Mouse (Mus musculus) frontal cortex, postnatal 10 days (tissue): ENCODE measurements at regions not wholly inside any gene's neighbourhood (a gene's known extent, or its start where the extent isn't known, plus 50 kb on each side); places are given as distances from the start of the nearest gene placed in this dataset.

ENCODE experiments used
- DNase-seq, 2 experiments: peaks; one replicate each; pipeline ENCODE4 v3.0.0; 2022; ENCODE audit warnings: low spot score in 2 of 2, mixed read lengths in 1 of 2

DNA sequence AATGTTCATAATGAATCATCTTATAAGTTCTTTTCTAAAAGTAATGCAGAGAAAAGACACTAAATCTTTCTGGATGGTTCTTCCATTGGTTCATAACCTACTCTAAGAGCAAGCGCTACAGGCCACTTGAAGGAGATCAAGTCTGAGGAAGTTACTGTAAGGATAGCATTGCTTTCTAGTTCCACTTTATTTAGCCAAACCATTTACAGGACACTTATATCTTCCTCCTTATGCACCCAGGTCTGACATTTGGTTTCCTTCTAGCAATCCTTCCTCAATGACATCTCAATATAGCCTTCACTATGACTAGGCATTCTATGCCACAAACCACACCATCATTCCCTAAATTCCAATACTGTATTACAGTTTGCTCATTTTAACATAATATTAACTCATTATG is 316.0 kb downstream of the Gm11361 start:
- no peak for DNase-seq

DNA sequence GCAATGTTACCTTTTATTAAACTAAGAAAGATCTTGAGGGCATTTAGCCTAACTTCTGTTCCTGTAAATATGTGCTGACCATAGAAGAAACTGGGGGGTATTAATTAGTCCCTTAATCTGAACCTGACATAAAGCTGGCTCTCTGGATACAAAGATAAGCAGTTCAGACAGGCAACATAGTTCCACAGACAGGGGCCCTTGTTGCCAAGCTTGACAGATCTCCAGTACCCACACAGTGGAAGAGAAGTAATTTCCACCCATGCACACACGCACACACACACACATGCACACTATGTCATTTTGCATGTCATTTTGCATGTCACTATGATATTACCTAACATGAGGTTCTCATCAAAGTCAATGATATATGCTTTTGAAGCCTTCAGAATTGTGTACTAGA is 315.1 kb downstream of the Gm11361 start:
- DNase-seq: no peak

DNA sequence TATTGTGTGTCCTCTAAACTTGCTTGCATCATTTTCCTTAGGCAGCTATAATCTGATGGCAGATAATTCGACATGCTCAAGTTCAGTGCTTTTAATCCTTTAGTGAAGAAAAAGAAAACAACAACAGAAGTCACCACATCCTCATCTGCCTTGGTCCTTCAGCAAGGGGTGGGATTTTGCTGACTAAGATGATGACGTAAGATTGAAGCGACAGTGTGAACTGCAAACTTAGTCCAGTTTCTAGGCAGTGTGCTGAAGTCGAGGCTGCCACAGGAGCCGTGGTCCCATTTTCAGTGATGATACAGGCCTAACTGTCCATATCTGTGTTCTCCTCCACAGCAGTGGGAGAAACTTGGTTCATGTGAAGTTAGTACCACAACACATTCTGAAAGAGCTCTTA is 314.4 kb downstream of the Gm11361 start:
- DNase-seq: no peak

DNA sequence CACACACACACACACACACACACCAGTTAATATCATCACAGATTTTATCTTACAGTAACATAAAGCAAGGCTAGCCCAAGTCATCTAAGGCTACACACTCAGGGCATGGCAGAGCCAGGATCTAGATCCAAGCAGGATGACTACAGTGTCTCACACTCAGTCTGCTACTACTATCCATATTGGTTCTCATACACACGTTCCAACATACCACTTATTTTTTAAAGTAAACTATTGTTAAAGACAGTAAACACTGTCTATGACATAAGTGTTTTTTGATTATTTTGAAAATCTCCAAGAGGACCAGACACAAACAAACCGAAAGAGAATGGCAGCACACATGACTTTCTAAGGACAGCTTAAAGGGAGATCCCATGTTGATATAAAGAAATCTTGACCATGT is 306.3 kb downstream of the Gm11361 start:
- DNase-seq: no peak

DNA sequence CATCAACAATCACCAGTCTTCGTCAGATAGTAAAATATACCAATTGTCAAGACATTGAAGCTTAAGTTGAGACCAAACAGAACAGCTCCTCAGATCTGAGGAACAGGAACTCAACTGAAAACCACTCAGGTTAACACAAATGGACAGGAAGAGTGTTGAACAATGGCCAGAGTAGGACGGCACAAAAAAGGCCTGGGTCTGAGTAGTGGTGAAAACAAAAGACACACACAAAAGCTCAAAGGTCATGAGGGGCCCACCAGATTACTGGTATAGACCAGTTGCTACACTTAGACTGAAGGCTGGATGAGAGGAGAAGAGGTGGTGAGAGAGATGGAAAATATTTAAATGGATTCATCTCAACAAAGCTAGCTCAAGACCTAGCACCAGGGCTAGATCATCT is 302.8 kb downstream of the Gm11361 start:
- DNase-seq: no peak

DNA sequence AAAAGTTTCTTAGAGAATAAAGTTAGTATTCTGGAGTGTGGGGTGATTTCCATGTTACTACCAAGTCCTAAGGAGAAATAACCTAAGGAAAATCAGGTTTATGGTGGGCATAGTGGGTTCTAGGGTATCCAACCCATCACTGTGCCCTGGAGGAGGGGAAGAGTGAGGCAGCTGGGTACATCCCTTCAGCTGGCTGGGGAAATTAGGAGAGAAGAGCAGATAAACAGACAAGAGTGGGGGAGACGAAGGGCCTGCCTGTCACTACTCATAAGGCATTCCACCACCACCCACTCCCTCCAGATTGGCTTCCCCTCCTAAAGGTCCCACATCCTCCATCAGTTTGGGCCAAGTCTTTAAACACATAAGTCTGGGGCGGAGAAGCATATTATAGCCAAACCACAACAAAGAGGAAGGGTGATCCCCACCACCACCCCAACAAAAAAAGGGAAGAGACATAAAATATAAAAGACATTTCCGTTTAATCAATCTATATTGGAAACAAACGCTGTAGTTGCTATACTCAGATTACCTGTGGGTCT is 299.8 kb downstream of the Gm11361 start:
- no peak for DNase-seq

DNA sequence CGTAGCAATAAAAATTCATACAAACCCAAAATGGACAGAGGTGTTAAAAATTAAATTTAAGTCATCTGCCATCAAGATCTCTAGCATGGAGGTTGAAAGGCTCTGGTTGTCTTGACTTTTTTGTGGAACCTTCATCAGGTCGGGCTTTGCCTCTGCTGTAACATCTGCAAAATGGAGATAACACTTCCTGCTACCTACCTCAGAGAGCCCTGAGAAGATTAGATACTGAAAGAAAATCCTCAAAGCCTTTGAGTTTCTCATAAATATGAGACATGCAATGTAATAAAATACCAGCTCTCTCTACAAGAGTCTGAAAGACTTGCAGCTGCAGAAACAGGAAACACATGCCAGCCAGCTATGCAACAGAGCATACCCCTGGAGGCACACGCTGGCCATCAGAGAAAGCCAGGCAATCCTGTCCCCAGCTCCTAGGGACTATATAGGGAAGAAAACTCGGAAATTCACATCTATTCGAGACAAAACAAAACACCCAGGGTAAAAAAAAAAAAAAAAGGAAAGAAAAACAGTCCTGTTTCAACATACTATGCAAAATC is 299.1 kb downstream of the Gm11361 start:
- DNase-seq: no peak

DNA sequence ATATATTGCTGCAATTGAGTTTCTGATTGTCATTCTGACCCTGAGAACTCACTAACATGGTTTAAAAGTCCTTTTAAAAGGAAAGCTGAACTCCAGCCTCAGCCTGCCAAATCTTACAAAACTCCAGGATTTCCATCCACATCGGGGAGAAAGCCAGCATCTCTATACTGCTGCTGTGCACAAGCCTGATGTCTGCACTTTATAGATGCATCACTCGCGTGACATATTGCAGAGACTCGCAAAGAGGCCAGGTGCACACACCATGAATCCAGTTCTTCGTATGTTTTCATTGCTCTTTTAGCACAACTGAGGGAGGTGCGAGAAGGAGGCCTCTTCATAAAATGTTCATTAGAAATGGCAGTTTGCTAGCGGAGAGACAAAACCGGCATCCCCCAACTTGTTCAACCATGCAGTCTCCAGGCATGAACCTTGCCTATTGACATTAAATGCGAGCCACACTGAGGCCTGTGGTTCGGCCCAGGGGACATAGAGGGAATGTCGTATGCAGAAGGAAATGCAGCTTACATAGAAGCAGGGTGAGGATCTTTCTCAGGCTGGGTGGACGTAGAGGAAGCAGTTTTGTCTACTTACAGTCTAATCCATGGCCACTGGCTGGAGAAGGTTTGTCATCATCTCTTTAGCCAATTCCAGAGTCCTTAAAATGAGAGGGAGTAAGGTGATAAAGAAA is 297.0 kb downstream of the Gm11361 start:
- DNase-seq: no peak

DNA sequence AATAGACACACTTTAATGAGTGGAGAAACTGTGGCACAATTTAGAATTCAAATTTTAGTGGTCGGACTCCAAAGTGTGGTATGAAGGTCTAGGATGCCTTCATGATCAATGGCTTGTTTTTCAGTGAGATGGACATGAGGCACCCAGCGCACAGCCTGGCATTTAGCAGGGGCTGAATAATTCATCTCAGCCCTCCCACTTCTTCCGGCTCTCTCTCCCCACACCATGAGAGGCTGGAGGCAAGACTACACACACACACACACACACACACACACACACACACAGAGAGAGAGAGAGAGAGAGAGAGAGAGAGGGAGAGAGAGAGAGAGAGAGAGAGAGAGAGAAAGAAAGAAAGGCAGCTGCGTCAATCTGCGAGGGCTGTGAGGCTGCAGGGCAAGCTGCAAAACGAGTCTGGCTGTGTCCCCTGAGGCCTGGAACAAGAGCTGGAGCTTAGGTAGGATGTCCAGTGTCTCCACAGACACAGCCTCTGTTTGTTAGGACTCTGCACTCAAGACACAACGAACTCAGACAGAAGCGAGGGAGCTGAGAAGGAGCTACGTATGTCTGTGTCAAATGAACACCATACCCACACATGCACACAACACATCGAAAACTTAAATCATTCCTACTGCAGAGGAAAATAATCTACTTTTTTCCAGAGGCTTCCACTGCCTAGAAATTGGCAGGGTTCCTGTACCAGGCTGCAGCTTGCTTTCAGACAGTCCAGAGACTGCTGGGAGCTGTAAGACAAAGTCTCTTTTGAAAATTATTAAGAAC is 295.8 kb downstream of the Gm11361 start:
- DNase-seq: no peak

DNA sequence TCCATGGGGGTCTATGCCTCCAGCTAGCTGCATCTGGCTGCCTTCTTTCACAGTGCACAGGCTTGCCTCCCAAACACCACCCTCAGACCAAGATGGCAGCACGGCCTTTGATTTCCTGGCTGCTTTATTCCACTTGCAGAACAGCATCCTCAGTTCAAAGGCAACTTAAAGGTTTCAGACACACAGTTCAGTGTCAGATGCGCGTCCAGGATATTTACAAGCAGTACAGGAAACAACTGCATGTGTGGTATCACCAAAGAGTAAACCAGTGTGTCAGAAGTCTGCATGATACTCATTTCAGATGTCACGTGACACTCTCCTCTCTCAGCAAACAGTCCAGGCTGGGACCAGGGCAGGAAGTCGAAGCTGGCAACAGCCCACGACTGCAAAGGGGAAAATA is 294.2 kb downstream of the Gm11361 start:
- DNase-seq: no peak

DNA sequence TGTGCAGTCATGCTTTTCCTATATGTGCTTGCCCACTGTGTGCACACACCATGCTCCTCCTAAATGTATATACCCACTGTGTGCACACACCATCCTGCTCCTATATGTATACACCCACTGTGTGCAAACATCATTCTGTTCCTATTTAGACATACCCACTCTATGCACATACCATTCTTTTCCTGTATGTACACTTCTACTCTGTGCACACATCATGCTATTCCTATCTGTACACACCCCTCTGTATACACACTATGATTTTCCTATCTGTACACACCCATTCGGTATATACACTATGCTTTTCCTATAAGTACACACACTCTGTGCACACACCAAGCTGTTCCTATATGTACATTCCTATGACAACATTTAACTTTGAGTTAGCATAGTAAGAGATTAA is 288.5 kb downstream of the Gm11361 start:
- no peak for DNase-seq

DNA sequence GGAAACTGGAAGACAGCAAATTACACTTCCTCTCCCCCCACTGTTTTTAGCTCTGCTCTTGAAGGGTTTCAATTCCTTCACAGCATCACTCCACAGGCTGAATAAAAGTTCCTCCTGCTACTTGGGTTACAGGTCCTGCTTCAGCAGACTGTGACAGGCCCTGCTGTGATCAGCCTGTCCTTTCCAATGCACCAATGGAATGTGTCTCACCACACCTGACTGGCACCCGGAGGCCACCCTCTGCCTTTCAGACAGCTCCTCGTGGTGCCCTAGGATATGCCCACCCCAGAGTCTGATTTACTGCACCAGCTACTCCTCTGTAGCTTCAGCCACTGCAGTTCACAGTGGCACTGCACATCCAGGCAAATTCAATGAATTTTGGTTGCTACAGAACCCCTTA is 288.0 kb downstream of the Gm11361 start:
- no peak for DNase-seq

DNA sequence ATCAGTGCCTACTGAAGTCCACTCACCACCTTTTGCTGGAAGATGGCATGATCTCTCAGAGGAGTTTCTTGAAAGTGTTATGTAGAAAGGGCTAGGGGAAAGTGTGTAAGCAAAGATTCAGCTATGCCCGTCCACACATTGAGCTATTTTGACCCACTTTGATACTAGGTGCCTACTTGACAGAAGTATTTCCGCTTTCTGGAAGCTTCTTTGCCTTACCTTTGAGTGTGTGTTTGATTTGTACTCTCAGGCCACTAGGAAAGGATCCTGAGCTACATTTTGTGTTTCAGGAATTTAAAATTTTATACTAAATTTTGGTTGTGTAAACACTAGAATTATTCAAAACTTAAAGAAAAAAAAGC is 287.5 kb downstream of the Gm11361 start:
- no peak for DNase-seq

DNA sequence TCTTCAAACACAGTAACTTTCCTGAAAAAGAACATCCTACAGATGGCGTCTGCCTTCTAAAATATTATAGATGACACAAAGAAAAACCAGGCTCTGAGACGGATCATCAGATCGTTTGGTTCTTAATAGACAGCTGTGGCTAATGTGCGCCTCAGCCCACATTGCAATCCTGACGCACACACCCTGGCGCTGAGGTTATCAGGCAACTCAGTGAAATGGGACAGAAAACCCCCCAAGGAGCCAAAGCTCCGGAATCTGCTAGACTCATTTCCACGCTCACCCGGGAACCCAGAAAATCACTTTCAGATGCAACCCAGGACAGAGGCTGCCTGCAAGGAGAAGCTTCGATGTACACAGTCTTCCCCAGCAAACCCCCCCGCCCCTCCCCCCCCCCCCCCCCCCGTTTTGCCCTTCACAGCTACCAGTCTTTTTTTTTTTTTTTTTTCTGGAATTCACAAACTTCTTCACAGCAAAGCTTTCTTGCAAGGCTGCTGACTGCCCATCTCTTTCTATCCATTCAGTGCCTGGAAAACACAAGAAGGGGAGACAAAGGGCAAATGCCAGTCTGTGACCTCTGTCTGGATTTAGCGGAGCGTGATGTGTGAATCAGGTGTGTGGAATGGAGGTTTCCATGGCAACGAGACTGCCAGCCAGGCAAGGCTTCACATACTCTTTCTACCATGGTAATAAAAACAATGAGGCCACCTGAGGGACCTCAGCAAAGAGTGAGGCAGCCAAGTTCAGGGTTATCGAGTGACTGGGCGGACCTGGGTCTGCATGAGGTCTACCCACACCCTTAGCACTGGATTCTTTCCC is 286.9 kb downstream of the Gm11361 start:
- DNase-seq: no peak

DNA sequence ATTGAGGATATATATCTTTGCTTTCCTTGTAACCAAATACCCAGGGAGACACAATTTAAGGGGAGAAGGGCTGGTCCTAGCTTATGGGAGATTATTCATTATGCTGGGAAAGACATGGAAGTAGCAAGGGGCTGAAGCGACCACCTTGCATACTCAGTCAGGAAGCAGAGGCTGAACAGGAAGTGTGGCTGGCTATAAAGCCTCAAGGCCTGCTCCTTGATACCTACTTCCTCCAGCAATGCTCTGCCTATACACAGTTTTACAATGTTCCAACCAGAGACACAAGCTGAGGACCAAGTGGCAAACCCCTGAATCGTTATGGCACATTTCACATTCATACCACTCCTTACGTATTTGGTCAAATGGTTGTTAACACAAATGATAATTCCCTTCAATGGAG is 284.3 kb downstream of the Gm11361 start:
- no peak for DNase-seq

DNA sequence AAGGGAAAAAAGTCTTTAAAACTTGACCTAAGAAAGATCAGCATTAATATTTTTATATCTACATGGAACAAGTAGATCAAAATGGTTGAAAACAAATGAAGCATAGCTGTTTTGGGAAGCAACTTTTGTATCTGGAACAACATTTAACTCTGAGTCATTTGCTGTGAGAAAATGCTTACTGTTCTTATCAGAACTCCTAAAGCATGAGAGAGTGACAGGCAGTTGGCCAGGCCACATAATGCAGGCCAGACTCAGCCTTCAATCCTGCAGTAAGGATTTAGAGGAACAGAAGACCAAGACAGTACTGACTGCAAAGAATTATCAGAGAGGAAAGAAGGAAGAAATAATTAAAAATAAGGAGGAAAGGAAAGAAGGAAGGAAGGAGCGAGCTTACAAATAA is 275.8 kb downstream of the Gm11361 start:
- no peak for DNase-seq

DNA sequence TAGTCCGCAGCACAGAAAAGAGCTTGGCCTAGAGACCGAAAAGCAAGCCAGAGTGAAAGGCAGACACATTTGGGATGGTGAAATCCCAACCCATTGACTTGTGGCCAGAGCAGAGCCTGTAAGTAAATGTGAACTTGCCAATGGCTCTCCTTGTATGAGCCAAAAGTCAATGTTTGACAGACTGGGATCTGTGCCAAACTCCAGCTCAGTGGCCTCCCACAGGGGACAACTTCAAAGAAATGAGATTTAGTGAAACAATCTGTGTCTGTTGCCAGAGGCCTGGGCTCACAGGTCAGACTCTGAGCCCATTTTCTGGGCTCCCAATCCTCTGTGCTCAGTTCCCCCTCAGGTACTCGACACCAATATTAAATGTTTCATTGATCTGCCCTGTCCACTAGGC is 274.9 kb downstream of the Gm11361 start:
- peak in 1 of 2 experiments; percentile 34 for DNase-seq

DNA sequence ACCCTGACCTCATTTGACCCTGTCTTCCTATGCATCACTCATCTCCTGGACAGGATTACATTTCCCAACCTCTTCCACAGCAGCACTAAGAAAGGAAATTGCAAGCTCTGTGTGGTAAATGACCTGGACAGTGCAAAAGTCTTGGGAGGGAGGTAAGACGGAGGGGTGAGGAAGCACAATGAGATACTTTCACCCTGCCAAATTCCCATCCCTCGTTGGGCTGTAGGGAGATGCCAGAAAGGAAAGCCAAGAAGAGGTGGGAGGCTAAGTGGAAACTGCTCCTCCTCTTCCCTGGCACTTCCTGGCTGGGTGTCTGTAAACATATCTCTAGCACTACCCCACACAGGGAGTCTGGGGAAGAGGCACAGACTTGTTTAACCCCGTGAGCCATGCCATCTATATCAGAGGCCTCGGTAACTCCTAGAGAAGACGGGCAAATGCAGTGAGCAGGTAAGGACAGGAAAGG is 274.2 kb downstream of the Gm11361 start:
- no peak for DNase-seq

DNA sequence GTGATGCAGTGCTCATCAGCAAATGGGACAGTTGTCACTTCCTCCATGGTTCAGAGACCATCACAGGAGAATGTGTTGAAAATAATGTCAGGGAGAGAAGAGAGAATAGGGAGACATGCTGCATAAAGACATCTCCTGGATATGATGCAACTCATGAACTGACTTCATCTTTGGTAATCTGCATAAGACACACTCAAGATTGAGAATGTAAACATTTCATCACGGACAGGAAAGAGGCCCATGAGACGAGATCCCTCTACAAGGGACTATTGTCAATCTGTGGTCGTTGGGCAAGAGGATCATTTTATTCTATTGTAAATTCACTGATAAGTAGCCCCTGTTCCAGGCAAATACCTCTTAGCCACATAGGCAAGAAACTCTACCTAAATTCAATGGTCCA is 273.6 kb downstream of the Gm11361 start:
- DNase-seq: no peak

DNA sequence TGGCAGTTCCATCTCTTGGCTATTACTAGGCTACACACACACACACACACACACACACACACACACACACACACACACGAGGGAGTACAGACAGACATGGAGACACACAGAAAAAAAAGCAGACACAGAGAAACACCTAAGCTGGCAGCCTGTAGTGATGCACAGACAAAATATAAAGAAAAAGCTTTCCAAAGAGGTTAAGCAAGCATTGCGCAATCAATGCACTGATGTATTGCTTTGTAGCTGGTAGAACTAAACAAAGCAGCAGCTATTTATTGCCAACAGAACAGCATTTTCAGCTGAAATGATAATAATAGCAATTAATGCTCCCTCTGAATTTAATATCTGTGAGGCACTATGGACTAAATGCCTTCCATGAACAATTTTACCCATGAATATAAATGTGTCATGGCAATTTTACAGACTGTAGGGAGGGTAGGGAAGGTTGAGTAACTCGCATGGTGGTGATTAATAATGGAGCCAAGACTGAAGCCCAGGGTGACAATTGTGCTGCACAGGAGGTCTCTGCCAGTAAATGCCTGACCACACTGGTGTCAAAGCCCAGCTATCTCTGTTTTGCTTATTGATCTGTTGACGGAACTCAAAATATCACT is 271.7 kb downstream of the Gm11361 start:
- DNase-seq: no peak

DNA sequence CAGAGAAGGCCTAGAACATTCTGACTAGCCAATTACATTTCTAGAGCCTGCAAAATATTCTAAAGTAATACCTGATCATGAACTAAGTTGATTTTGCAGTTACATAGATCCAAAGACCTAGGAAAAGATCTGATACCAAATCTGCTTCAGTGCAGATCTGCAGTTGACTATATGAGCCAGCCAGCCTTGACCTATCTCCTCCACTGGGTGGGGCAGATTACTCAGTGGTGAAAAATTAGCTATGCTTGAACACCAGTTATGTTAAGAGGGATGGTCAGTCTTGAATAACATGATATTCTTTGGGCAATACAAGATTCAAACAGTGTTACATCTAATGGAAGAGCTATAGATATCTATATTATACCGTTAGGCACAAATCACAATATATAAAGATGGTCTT is 269.0 kb downstream of the Gm11361 start:
- DNase-seq: no peak

DNA sequence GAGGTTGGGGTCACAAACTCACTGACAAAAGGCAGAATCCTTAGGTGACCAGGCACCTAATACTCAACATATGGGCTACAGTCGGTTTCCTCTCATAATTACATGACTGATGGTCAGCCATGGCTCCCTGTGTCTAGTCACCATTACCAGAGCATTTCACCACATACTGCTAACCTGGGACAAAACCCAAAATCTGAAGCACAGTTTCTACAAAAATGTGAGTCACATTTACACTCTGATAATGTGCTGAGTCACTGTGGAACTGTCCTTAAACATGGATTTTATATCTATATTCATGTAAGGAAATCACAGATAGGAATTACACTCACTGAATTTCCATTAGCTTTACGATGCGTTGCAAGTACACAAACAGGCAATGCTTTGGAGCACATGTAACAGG is 267.1 kb downstream of the Gm11361 start:
- no peak for DNase-seq
